Mouse (Mus musculus) layer of hippocampus, adult 6 months (tissue): ENCODE data around the gene Rnf181. TPM values are rescaled to one million over a fixed set of nuclear protein-coding genes. Genes with fewer than 3 reads are reported as not detected.

Source experiments
- long read RNA-seq, 2 experiments: library from polyadenylated mRNA; unstranded; transcript quantifications; one replicate each; pipeline ENCODE4 v2.0.0; 2019 to 2020
- polyA plus RNA-seq: library from polyadenylated mRNA; unstranded; fragments of <200 nt; fragmentation: Nextera tagmentation; gene quantifications from 2 replicates; pipeline ENCODE4 v1.2.3, GENCODE M21; 2021

Gene Rnf181
- polyA plus RNA-seq = 95.9 and 110 TPM in 2 replicates
- long read RNA-seq, experiment 1, transcript Rnf181-214 (1 exons, 2,410 nt) = minor isoform, 8 of 112 reads
- long read RNA-seq, experiment 1, transcript Rnf181-201 (5 exons, 1,434 nt) = major isoform, 69 of 112 reads
- long read RNA-seq, experiment 1, partial matches to known transcripts = 5 of 112 reads
- long read RNA-seq, experiment 1, other reads (novel, unspliced or antisense) = 26 of 112 reads
- long read RNA-seq, experiment 2, transcript Rnf181-201 (5 exons, 1,434 nt) = major isoform, 205 of 317 reads
- long read RNA-seq, experiment 2, partial matches to known transcripts = 26 of 317 reads
- long read RNA-seq, experiment 2, other reads (novel, unspliced or antisense) = 79 of 317 reads

DNA sequence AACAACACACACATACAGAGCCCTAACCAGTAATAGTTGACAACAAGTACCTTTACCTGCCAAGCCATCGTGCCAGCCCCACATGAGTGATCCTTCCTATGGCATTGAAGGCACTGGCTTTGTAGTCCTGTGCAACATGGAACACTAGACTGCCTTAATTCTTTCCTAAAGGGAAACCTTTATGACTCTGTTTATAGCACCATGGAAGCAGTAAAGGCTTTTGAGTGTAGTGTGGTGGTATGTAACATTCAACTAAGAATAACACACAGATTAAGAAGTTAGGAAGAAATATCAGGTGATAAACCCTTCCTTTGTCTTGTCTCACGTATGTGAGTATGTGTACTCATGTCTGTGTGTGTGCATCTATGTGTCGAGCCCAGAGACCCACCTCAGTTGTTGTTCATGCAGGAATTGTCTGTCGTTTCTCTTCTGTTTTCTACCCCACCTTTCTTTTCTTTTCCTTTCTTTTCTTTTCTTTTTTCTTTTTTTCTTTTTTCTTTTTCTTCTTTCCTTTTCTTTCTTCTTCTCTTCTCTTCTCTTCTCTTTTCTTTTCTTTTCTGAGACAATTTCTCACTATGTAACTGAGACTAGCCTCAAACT is at the start of gene Rnf181:
Gene Rnf181, minus strand, starts transcription at position 113 of the 600 bp plus-strand sequence.

DNA sequence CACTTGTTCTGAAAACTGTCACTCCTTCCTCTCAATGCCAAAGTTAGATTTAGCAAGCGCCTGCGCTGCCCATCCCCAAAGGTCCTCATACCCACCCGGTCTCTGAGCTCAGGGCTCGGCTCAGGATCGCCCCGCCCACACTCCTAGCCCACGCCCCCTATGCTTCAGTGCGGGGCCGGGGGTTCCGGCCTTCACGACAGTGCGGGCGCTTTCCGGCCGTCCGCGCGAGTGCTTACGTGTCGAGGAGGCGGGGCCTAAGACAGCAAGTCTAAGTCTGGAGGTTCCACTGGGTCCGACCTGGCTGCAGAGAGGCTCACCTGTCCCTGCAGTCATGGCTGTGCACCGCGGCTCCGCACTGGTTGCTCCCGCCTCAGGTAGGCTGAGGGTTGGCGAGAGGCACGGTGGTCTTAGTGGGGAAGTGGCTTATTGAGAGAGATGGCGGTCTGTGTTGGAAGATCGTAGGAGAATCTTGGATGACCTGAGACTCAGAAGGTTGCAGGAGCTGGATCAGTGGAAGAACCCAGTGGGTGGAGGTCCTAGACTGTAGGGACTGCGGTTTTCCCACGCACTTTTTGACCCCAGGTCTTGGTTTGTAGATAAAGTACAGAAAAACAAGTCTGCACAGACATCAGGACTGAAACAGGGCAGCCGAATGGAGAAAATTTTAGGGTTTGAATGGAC is 47.5 kb upstream of the Rnf181 start, which contains the start of gene Ggcx:
Gene Ggcx, plus strand, starts transcription at position 233 of the 681 bp plus-strand sequence.

DNA sequence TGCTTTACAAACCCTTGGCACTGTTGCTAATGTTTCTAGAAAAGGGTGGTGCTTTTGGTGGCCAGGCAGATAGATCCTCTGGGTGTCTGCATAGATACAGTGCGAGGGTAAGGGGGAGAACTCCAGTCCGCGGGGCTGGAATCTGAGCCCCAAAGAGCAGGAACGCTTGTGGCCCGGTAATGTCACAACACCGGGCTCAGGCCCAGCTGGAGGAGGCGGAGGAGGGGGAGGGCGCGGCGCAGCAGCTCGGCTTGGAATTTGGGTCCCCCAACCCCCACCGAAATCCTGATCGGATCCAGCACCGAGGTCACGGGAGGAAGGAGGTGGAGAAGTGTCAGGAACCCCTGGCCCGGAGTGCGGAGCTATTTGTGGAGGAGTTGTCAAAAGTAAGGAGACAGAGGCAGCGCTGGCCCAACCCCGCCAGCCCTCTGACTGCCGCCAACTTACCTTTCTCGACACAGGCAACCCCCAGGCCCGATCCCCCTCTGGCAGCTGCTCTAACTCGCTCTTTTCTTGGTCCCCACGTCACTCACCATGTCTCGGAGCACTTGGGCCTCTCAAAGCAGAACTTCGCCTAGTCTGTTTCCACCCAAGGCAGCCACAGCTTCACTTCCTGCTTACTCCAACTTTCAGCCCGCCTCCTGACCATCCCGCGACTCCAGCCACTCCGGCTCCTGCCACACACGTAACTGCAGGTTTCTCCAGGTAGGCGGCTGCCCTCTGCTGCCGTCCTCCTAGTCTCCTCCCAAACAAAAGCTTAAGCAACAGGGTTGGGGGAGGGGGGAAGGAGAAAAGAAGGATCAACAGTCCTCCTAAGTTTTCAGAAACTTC is 23.4 kb upstream of the Rnf181 start, which contains the start of gene Vamp8:
Gene Vamp8, minus strand, starts transcription at position 763 of the 831 bp plus-strand sequence.

DNA sequence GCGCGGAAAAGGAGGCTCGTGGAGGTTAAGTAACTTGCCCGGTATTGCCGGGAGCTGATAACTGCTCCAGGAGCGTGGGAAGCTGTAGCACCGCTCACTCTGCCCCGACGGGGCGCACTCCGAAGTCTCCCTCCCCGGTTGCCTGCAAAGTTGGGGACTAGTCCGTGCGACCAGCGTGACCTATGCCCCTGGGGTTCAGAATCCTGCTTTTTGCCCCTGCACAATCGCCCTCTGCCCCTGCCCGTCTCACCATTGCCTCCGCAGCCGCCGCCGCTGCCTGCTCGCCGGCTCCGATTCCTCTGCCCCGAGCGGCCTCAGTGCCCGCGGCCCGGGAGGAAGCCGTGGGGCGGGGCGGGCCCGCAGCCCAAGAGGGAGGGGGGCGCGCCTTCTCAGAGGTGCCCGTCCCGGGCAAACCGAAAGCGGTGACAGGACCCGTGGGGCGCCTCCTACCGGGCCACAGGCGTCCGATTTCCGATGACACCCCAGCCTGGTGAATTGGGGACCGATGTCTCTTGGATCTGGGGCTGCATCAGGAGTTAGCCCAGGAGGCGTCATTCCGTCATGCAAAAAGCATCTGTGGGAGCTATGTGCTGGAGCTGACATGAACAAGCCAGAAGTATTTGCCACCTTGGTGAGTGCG is 13.5 kb upstream of the Rnf181 start, which contains the start of gene Vamp5:
Gene Vamp5, minus strand, starts transcription at position 338 of the 640 bp plus-strand sequence.

DNA sequence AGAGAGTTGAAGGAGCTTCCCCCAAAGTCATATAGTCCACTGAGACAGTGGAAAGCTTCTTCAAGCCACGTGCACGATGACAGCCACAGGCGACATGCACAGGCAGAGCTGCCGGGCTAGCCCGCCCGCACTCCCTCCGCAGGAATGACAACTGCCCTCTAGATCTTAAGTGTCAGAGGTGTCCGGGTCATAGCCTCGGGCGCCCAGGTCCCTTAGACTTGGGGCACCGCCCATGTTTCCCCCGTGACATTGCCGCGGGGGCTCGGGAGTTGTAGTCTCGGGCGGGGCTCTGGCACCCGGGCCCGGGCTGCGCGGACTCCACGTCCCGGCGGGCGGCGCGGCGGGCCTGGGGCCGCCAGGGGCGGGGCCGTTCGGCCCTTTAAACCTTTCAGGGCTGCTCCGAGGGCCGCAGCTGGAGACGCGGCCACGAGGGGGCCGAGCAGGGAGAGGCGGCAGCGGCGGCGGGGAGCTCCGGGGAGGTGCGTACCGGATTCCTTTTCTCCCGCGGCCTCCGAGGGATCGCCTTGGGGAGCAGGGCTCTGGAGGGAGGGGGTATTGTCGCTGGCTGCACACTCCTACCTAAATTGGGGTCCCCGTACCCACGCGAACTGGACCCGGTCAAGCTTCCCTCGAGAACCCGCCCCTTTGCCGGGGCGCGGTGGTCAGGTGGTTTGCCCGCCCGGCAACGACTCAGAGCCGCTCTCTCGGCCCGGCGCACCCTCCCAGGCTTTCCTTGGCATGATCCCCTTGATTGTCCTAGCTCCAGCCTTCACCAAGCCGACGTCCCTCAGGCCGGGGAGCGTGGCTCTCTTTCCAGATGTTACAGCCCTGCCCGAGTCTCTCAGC is 11.5 kb downstream of the Rnf181 start, which contains the start of gene Tmem150a:
Gene Tmem150a, plus strand, starts transcription at position 382 of the 846 bp plus-strand sequence.

DNA sequence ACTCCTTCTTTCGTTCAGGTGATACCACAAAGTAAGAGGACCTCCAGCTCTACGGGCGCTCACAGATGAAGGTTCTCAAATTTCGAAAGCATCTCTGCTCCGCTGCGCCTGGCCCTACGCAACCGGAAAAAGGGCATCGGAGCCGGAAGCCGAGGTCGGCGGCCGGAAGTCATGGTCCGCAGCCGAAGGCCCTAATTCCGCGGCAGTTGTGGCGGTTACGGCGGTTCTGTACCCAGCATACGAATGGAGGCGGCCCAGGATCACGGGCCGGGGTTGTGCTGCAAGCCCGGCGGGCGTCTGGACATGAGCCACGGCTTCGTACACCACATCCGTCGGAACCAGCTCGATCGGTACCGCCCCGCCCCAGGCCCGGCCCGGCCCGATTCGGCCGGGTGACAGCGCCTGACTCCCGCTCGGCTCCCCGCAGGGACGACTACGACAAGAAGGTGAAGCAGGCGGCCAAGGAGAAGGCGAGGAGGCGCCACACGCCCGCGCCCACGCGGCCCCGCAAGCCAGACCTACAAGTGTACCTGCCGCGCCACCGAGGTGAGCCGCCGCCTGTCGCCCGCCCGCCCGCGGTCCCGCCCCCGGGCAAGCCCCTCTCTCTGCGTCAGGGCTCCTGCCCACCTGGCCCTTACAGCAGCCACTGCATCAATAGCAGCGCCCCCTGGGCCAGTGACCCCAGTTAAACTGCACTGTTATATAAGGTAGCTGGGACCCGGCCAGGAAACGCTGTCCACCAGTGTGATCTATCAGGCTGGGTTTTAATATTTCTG is 19.4 kb downstream of the Rnf181 start, which contains the start of gene 0610030E20Rik:
Gene 0610030E20Rik, plus strand, starts transcription at position 152 of the 776 bp plus-strand sequence.

DNA sequence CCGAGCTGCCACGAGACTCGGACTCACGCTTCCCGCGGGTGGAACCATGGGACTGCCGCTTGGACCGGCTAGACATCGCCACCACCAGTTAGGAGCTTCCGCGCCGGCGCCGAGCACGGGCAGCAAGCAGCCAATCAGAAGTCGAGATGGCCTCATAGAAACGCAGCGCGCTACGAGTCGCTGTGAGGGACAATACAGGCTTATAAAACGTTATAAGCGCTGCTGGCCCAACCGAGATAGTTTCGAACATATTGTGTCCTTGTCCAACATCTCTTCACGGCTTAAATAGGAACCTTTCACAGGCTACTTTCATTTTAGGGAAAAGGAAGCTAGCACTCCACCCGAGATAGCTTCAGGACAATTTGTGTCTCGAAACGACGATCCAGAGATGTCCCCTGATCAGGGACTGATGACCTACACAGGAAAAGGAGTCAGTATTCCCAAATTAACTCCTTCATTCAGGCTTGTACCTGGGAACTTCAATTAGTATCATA is 21.6 kb downstream of the Rnf181 start, which contains the start of gene Usp39:
Gene Usp39, minus strand, starts transcription at position 111 of the 494 bp plus-strand sequence.

Other genes starting within 250 kb of the Rnf181 start
- gene Atoh8, start 131.4 kb downstream of the Rnf181 start, polyA plus RNA-seq = 0.92 and 1.2 TPM in 2 replicates
- gene Sftpb, start 62.3 kb downstream of the Rnf181 start, polyA plus RNA-seq = not detected in 2 replicates
- 31.1 and 32.9 TPM in 2 replicates for gene Usp39, start 21.8 kb downstream of the Rnf181 start, polyA plus RNA-seq
- gene 0610030E20Rik, start 19.6 kb downstream of the Rnf181 start, polyA plus RNA-seq = 10.8 and 11.7 TPM in 2 replicates
- gene Tmem150a, start 11.5 kb downstream of the Rnf181 start, polyA plus RNA-seq = 1.8 and 2.0 TPM in 2 replicates
- gene Vamp5, start 13.5 kb upstream of the Rnf181 start, polyA plus RNA-seq = 20.3 and 23.0 TPM in 2 replicates
- 51.9 and 96.1 TPM in 2 replicates for gene Vamp8, start 23.7 kb upstream of the Rnf181 start, polyA plus RNA-seq
- gene Ggcx, start 47.4 kb upstream of the Rnf181 start, polyA plus RNA-seq = 7.3 and 8.6 TPM in 2 replicates
- 155 and 175 TPM in 2 replicates for gene Mat2a, start 72.6 kb upstream of the Rnf181 start, polyA plus RNA-seq
- gene Sh2d6, start 154.8 kb upstream of the Rnf181 start, polyA plus RNA-seq = 0.54 and 0.73 TPM in 2 replicates
- gene Capg, start 177.4 kb upstream of the Rnf181 start, polyA plus RNA-seq = 8.3 and 11.5 TPM in 2 replicates
- gene Elmod3, start 231.5 kb upstream of the Rnf181 start, polyA plus RNA-seq = 19.8 and 24.0 TPM in 2 replicates
- 22.7 and 24.6 TPM in 2 replicates for gene Retsat, start 231.5 kb upstream of the Rnf181 start, polyA plus RNA-seq